ENCODE assay signal across 27 mouse cellular contexts in the genomic region with DNA sequence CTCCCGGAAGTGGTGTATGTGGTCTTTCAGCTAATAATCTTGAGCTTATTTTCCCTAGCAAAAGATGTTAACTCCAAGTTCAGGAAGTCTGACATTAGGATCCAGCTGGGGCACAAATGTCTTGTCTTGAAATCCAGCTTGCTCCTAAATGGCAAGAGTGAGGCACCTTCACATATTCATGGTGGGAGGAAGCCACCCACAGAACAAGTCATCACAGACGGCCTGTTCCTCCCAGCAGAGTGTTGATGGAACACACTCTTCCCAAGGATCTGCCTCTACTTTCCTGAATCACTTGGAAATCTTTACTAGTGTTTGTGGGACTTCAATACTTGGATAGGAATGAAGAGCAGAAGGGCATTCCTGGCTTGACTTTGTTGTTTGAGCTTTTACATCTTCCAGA. TPM values are rescaled to one million over a fixed set of nuclear protein-coding genes. Genes with fewer than 3 reads are reported as not detected.
A peak's percentile ranks its signal among the peaks of the same experiment; 100 is the strongest.
DNase-seq lines count a peak whose midpoint lies in the region; ATAC-seq lines count a peak whose summit lies in the region.
"Had no signal": no experiment of that assay in that cellular context is flagged by ENCODE, and none has a peak within 500 bp of the region (broad histone marks: within the 10 kb centered on the region; RNA-seq: fewer than 3 reads in every experiment).

No protein-coding gene starts in this region.

- no peaks in the 10 kb centered on the region for H3K9me3 ChIP-seq in midbrain, embryonic 10.5 days (replicated peaks)
- no peaks in the 10 kb centered on the region for H3K9me3 ChIP-seq in midbrain, embryonic 15.5 days
- H3K9me3 ChIP-seq: embryonic facial prominence, embryonic 12.5 days; forebrain, embryonic 12.5 days; G1E; heart, embryonic 10.5 days; hindbrain, embryonic 12.5 days had no signal

- H3K4me2 ChIP-seq in midbrain, embryonic 15.5 days = no peak overlapping the region
- H3K4me2 ChIP-seq: embryonic facial prominence, embryonic 12.5 days; forebrain, embryonic 12.5 days; hindbrain, embryonic 12.5 days had no signal

- H3K27me3 ChIP-seq in midbrain, embryonic 10.5 days (ENCODE audit: low read depth, poor library complexity, severe bottlenecking) = no peaks in the 10 kb centered on the region
- no peaks in the 10 kb centered on the region for H3K27me3 ChIP-seq in midbrain, embryonic 15.5 days (replicated peaks)
- H3K27me3 ChIP-seq: embryonic facial prominence, embryonic 12.5 days; forebrain, embryonic 12.5 days; hindbrain, embryonic 12.5 days had no signal

- no peak overlapping the region for H3K9ac ChIP-seq in midbrain, embryonic 15.5 days
- H3K9ac ChIP-seq: embryonic facial prominence, embryonic 12.5 days; forebrain, embryonic 12.5 days; hindbrain, embryonic 12.5 days had no signal

- no peak overlapping the region for H3K27ac ChIP-seq in midbrain, embryonic 10.5 days (replicated peaks)
- H3K27ac ChIP-seq in midbrain, embryonic 15.5 days = no peak overlapping the region
- H3K27ac ChIP-seq: embryonic facial prominence, embryonic 12.5 days; forebrain, embryonic 12.5 days; heart, embryonic 10.5 days; hindbrain, embryonic 12.5 days; hindbrain, postnatal 0 days had no signal

- H3K4me3 ChIP-seq in midbrain, embryonic 10.5 days = no peak overlapping the region
- H3K4me3 ChIP-seq in midbrain, embryonic 15.5 days = no peak overlapping the region
- H3K4me3 ChIP-seq: embryonic facial prominence, embryonic 12.5 days; forebrain, embryonic 12.5 days; heart, embryonic 10.5 days; hindbrain, embryonic 12.5 days had no signal

- H3K36me3 ChIP-seq in midbrain, embryonic 10.5 days = no peaks in the 10 kb centered on the region
- no peaks in the 10 kb centered on the region for H3K36me3 ChIP-seq in midbrain, embryonic 15.5 days (replicated peaks)
- H3K36me3 ChIP-seq: embryonic facial prominence, embryonic 12.5 days; forebrain, embryonic 12.5 days; G1E; heart, embryonic 10.5 days; hindbrain, embryonic 12.5 days had no signal

- intact Hi-C loops in left cerebral cortex, postnatal 10 days (cut with DNase I) = no loop called here

- WGBS in midbrain, embryonic 10.5 days = 86% methylated on average over 2 of the region's 2 CpGs
- WGBS in midbrain, embryonic 15.5 days = 88% methylated on average over 2 of the region's 2 CpGs

- no peaks in the 10 kb centered on the region for H3K4me1 ChIP-seq in midbrain, embryonic 10.5 days
- no peaks in the 10 kb centered on the region for H3K4me1 ChIP-seq in midbrain, embryonic 15.5 days
- H3K4me1 ChIP-seq: embryonic facial prominence, embryonic 12.5 days; forebrain, embryonic 12.5 days; heart, embryonic 10.5 days; hindbrain, embryonic 12.5 days had no signal

- DNase-seq in frontal cortex, postnatal 14 days (ENCODE audit: low spot score in 2 of 2) = no peak
- peak; percentile 5 to 31 for DNase-seq in left cerebral cortex, adult 18-20 months (ENCODE audit: low spot score in 2 of 2)
- DNase-seq in left cerebral cortex, postnatal 10 days (ENCODE audit: extremely low spot score in 1 of 2, low spot score in 2 of 2) = no peak
- DNase-seq in layer of hippocampus, adult 8-10 months (ENCODE audit: low spot score in 2 of 2) = peak; percentile 51 to 62
- DNase-seq in midbrain, embryonic 10.5 days (ENCODE audit: low spot score) = no peak
- DNase-seq: adrenal gland, adult 8-10 months; adrenal gland, postnatal 36 days; B cell, adult 2 months; cerebellum, adult 11 months; cerebellum, adult 8-10 months; cerebellum, postnatal 14 days; gastrocnemius, postnatal 10 days; heart, adult 18-20 months; heart, postnatal 10 days; heart, postnatal 4 days had no signal

- ATAC-seq in frontal cortex, adult (ENCODE audit: low TSS enrichment) = peak; percentile 81
- no peak for ATAC-seq in midbrain, embryonic 15.5 days (replicated peaks)
- ATAC-seq: CD4-positive, CD25-positive, alpha-beta regulatory T cell, adult 4 months; forebrain, embryonic 16.5 days; hindbrain, postnatal 0 days had no signal

RNA-seq across cellular contexts. Expression of gene Itprid1, which starts 28.5 kb away (rescaled TPM):
- 1 to 10 TPM in 1 of 2 experiments, under 1 TPM in 1; 0.84 to 1.4 TPM for total RNA-seq in left cerebral cortex, adult 18-20 months (2021)
- total RNA-seq in left cerebral cortex, postnatal 10 days (2021) = 1 to 10 TPM; 1.5 to 2.0 TPM
- 1 to 10 TPM; 1.1 to 2.0 (median 1.3) TPM for total RNA-seq in layer of hippocampus, adult 8-10 months (2022)
- 0.06 TPM in 1 of 2 replicates, not detected in the other for polyA plus RNA-seq in midbrain, embryonic 10.5 days (2016; fragmentation: Nextera tagmentation; extraction: Ambion mirVana)
- polyA plus RNA-seq in midbrain, embryonic 15.5 days (2015; fragmentation: Nextera tagmentation; extraction: Ambion mirVana) = 0.08 TPM in 1 of 2 replicates, not detected in the other
- total RNA-seq: G1E; gastrocnemius, postnatal 10 days; gastrocnemius, postnatal 4 days; heart, postnatal 10 days; heart, postnatal 4 days; hindbrain, postnatal 0 days had no signal
- polyA plus RNA-seq: CD4-positive, CD25-positive, alpha-beta regulatory T cell, adult 4 months; G1E; heart, embryonic 10.5 days; heart, embryonic 14.5 days had no signal

Comparison
In these comparisons a context has a peak if more than half of its experiments do, and no peak if none do; other contexts are left out.
1. DNase-seq: peak in left cerebral cortex, adult 18-20 months (2 of 2) and layer of hippocampus, adult 8-10 months (2 of 2); none in frontal cortex, postnatal 14 days (0 of 2), left cerebral cortex, postnatal 10 days (0 of 2) and midbrain, embryonic 10.5 days (single experiment).